In the genomic region with DNA sequence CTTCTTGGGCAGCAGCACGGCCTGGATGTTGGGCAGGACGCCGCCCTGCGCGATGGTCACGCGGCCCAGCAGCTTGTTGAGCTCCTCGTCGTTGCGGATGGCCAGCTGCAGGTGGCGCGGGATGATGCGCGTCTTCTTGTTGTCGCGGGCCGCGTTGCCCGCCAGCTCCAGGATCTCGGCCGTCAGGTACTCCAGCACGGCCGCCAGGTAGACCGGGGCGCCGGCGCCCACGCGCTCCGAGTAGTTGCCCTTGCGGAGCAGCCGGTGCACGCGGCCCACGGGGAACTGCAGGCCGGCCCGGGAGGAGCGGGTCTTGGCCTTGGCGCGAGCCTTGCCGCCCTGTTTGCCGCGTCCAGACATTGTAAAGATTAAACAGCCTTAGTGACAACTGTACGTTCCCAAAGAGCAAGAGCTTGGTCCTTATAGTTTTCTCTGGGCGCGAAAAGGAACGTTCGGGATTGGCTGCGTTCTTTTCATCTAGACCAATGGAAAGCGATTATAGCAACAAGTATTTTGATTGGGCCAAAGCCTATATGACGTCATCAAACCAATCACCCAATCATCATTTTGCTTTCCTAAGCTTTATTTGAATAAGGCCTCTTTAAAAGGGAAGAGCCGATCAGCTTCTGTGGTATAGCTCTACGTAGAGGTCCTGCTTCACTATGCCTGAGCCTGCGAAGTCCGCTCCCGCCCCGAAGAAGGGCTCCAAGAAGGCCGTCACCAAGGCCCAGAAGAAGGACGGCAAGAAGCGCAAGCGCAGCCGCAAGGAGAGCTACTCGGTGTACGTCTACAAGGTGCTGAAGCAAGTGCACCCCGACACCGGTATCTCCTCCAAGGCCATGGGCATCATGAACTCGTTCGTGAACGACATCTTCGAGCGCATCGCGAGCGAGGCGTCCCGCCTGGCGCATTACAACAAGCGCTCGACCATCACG, we compare ENCODE assay signal across 8 mouse cellular contexts. TPM values are rescaled to one million over a fixed set of nuclear protein-coding genes. Genes with fewer than 3 reads are reported as not detected.
DNase-seq lines count a peak whose midpoint lies in the region.
"Not testable (repeated sequence)": the region's sequence is repeated elsewhere in the genome, so short reads cannot be mapped to it uniquely, and the experiment has no call there.

A gene (minus strand): TSS at position 377 of the 935 bp plus-strand sequence.
A gene (plus strand): TSS at position 647 of the 935 bp plus-strand sequence.

- intact Hi-C loops in gastrocnemius, postnatal 14 days (cut with DNase I; ENCODE audit: low total_unique reads) = not testable (repeated sequence)

- peak within 1 kb of the TSS; percentile 89 for H3K4me3 ChIP-seq in megakaryocyte, embryonic 14.5 days (replicated peaks)

- DNase-seq in adrenal gland, adult 2 months = peak; percentile 93
- peak; percentile 94 for DNase-seq in embryo, embryonic 11 days
- DNase-seq in gastrocnemius, postnatal 14 days = peak; percentile 59
- DNase-seq in induced T-regulatory cell, adult 2 months (ENCODE audit: low read depth) = peak; percentile 99
- DNase-seq in left cerebral cortex, adult 9 months (ENCODE audit: low spot score in 2 of 2) = peak; percentile 95 to 96
- DNase-seq in right cerebral cortex, adult 2 months (ENCODE audit: low spot score in 2 of 2) = peak; percentile 90 to 94
- DNase-seq in urinary bladder, postnatal 14 days (ENCODE audit: low spot score) = peak; percentile 84

- not testable (repeated sequence) for H3K36me3 ChIP-seq in megakaryocyte, embryonic 14.5 days (replicated peaks; ENCODE audit: low read length)

- H3K9me3 ChIP-seq in megakaryocyte, embryonic 14.5 days = not testable (repeated sequence)

- H3K4me1 ChIP-seq in megakaryocyte, embryonic 14.5 days = peaks cover 57% of the 10 kb centered on the region

- H3K27me3 ChIP-seq in megakaryocyte, embryonic 14.5 days (replicated peaks) = not testable (repeated sequence)

RNA-seq across cellular contexts. Expression of the first gene that starts in this region (rescaled TPM):
- 10 to 100 TPM; 14.1 to 18.2 TPM for total RNA-seq in adrenal gland, adult 2 months (2021)
- polyA plus RNA-seq in adrenal gland, adult 2 months (2012; rRNA removed) = 0.45 TPM in 1 of 2 replicates, not detected in the other
- total RNA-seq in gastrocnemius, postnatal 14 days (2021) = 10 to 100 TPM; 40.6 to 42.0 TPM
- polyA plus RNA-seq in megakaryocyte, embryonic 14.5 days (2012; ENCODE audit: insufficient read depth, low replicate concordance) = 24.5 and 35.7 TPM in 2 replicates

RNA-seq across cellular contexts. Expression of the second gene that starts in this region (rescaled TPM):
- 10 to 100 TPM; 14.1 to 18.8 TPM for total RNA-seq in adrenal gland, adult 2 months (2021)
- 2.3 and 2.8 TPM in 2 replicates for polyA plus RNA-seq in adrenal gland, adult 2 months (2012; rRNA removed)
- 10 to 100 TPM; 41.8 to 44.7 TPM for total RNA-seq in gastrocnemius, postnatal 14 days (2021)
- polyA plus RNA-seq in megakaryocyte, embryonic 14.5 days (2012; ENCODE audit: insufficient read depth, low replicate concordance) = 27.3 and 32.8 TPM in 2 replicates

Comparison
In these comparisons a context has a peak if more than half of its experiments do, and no peak if none do; other contexts are left out.
1. Peak in every context shown above with its lines: DNase-seq and H3K4me3 ChIP-seq.
2. RNA of the first gene that starts in this region (polyA plus RNA-seq): 24.5 to 35.7 TPM in megakaryocyte, embryonic 14.5 days; 0.45 TPM in adrenal gland, adult 2 months; every median in the first group is over 10 times any median in the second.